Mouse (Mus musculus): Measurements from ENCODE around the gene Tmtc2.

DNA sequence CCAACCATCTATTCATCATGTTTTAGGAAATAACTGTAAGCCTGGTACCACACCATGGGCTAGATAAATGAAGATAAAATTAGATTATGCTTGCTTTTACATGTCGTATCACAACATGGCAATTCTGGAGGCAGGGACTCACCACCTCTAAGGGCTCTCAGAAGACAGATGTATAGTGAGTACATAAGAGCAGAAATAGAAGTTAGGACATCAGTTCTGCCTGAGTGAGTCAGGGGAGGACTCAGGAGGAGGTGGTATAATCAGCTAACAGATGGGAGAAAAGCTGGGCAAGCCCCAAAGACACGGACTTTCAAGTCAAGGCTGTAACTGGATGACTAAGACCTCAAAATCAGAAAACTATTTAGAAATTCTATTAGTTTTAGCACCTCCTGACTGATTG, 288.0 kb downstream of the Tmtc2 start:
- no peak for TF ChIP-seq CTCF (conservative IDR thresholded peaks at IDR 0.05; ENCODE audit: low read length)
- TF ChIP-seq POU5F1 (IDR thresholded peaks at IDR 0.05; ENCODE audit: borderline replicate concordance, low read length) = no peak
